Mouse (Mus musculus): ENCODE data around the gene Cplx1.

The Cplx1 gene

DNA sequence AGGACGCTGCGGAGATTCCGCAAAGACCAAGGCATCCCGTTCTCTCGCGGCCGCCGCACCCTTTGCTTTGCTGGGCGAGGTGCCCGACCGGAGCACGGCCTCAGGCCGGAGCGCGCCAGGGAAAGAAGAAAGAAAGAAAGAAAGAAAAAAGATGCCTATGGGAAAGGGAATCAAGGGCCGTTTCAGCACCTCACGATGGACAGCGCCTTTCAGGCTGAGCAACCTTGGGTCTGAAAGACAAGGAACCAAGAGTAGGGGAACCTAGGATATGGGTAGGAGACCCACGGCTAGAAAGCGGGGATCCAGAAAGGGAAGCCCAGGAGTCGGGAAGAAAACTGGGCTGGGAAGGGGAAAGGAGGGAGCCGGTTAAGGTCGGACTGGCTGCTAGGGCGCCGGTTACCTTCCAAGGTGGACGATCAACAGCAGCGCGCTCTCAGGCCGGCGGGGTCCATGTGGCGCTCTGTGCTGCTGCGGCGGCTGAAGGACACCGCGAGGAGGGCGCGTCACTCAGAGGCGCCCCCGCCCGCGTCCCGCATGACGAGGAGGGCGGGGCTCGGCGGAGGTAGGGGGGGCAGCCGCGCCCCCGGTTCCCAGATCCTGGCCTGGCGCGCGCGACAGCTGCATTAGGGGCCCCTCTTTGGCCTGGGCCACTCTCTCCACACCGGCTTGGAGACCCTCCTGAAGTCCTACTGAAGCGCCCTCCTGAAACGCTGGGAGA lies at the start of gene Cplx1:
Gene Cplx1, minus strand, starts transcription at position 536 of the 718 bp plus-strand sequence.
- in situ Hi-C loops (cut with MboI, MseI), result no loop called here

DNA sequence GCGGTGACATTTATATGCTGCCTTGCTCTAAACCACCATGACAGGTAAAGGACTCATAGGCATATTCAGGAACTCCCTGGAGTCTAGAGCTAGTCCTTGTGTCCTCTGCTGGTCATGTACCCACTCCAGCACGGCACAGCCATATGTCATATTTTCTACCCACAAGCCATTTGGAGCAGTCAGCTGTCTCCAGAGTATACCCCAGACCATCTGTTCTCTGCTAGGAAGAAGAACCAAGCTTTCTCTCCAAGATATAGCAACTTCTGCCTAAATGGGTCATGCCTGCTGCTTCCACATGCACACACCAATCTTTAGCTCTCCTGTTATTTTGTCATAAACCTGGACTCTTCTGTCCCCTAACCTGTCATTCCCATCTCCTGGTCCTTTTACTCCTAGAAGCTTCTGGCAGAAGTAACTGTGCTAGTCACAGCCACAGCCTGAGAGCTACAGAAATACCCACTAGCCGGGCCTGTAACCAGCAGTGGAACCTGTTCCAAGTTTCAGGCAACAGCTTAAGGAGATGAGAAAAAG lies 31.6 kb upstream of the Cplx1 start:
- in situ Hi-C loops (cut with MboI, MseI), result no loop called here

DNA sequence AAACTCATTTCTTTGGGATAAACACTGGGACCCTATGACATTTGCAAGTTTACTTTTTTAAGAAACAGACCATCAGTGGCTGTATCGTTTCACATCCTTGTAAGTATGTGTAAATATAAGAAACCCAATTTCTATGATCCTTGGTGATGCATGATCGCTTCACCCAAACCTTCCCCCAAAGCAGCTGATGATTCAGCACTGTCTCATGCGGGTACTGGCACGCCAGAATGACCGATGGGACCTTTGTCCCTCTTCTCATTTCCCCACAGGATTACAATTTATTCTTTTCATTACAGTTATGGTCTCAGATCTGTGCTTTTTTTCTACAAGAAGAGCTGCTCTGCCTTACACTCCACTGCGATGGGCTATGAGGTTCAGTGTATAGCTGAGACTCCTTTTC lies 23.2 kb upstream of the Cplx1 start:
- in situ Hi-C loops (cut with MboI, MseI), result no loop called here

DNA sequence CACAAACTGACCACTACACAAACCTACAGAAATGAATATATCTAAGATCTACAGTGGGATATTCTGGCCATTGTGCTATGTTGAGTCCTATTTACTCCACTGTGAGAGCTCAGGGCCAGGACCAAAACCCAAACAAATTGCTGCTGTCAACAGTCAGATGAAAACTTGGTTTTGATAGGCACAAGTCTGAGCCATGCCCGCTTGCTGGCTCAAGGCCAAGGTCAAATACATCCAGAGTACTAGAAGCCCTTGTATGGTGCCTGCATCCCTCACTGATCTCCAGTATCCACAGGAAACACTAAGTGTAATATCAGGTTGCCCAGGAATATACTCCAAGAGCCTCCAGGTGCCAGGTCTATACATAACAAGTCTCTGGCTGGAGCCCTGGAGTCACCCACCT lies 21.2 kb upstream of the Cplx1 start:
- in situ Hi-C loops (cut with MboI, MseI), result no loop called here

DNA sequence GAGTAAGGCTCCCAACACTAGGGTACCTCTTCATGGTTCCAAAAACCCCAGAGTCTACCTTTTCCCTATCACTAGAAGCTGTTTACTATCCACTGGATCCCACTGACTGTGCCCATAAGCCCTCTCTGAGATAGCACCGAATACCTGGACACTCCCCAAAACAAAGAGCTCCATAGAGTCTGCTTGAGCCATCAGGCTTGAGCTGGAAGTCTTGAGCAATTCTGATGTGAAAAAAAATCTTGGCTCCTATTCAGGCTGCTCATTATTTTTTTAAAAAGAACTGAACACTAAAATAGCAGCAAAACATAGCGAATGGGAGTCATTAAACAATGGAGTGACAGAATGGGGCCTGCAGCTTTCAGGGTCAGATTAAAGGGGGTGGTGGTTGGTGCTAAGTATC lies 17.3 kb upstream of the Cplx1 start:
- in situ Hi-C loops (cut with MboI, MseI), result no loop called here

DNA sequence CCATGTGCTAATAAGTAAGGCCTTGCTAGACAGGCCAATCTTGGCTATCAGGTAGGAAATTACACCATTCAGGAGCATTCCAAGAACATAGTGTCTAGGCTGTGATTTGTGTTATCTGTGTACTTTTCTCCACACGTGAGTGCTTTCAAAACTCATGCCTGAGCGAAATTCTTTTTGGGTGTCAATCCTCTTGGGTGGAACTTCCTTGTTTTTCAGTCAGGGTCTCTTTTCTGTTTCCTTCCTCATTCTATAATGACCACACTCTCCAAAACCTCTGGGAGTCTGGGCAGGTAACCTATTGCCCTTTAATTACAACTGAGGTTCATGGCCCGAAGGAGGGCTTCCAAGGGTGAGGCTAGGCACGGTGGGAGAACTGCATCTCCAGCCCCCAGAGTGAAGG lies 16.7 kb upstream of the Cplx1 start:
- in situ Hi-C loops (cut with MboI, MseI), result no loop called here

DNA sequence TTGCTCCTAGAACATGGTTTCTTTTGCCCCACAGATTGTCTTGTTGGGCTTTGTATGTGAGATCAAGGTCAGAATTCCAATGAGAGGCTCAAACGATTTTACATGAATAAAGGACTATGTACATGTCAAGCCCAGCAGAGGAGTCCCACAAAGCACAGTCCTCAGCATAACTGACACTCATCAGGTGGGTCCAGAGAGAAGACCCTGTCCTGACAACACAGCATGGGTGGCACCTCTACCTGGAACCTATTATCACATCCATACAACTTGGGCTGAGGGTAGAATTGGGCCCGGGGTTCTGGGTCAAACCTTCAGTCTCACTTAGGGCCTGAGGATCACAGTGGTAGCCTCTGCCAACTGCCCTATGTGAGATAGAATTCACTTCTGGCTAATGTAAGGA lies 15.6 kb upstream of the Cplx1 start:
- in situ Hi-C loops (cut with MboI, MseI), result no loop called here

DNA sequence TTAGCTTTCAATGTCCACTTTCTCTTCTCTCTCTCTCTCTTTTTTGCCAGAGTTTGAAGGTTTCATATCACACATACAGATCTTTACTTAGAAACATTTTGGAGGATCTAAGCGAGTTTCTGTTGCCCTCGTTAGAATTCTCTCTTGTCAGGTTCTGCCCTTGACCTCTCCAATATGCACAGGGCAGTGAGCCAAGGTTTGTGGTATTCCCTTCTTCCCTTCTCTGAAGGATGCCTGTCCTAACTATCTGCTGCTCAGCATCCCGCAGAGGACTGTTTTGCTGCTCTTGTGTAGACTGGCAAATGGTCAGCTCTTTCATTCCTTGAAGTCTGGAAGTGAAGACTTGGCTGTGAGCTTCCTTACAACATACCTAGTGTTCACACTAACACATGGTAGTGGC lies 14.5 kb upstream of the Cplx1 start:
- in situ Hi-C loops (cut with MboI, MseI), result no loop called here

DNA sequence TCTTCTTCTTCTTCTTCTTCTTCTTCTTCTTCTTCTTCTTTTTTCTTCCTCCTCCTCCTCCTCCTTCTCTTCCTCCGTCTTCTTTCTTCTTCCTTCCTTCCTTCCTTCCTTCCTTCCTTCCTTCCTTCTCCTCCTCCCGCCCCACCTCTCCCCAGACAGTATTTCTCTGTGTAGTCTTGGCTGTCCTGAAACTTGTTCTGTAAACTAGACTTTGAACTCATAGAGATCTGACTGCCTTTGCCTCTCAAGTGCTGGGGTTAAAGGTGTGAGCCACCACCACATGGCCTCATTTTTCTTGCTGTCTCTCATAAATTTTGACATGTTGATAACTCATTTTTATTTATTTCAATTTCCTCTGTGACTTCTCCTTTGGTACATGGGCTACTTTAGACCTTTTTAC lies 12.7 kb upstream of the Cplx1 start:
- in situ Hi-C loops (cut with MboI, MseI), result no loop called here

DNA sequence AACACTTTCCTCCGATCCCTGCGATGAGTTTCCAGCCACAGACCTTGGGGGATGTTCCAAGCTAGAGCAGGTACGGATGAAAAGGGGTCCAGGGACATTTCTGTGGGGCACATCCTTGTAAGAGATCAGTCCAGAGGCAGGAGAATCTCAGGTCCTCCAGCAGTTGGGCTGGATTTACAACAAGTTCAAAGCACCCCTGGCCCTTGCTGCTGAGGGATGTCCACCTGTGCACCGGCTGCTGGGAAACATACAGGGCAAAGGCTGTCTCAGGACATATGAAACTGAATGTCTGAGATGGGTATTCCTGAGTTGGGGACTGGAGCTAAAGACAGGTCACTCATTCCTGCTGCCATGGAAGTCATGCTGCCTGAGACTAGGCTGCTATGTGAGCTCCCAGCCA lies 7.2 kb upstream of the Cplx1 start:
- in situ Hi-C loops (cut with MboI, MseI), result no loop called here

DNA sequence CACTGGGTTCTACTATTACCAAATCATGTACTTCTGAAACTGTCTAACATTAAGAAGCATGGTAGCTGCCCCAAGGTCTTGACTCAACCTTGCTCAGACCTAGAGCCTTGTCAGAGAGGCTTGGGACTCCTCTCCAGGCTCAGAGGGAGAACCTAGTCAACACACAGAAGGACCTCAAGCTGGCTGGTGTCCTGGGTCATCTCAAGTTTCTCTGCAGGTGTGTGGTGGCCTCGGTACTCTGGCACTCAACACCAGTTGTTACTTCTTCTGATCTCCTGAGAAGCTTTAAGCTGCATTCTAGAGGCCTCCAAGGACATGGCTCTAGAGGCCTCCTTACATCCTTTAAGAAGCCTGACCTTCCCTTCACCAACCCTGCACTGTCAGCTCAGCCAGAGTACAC lies 4.2 kb upstream of the Cplx1 start:
- in situ Hi-C loops (cut with MboI, MseI), result no loop called here

DNA sequence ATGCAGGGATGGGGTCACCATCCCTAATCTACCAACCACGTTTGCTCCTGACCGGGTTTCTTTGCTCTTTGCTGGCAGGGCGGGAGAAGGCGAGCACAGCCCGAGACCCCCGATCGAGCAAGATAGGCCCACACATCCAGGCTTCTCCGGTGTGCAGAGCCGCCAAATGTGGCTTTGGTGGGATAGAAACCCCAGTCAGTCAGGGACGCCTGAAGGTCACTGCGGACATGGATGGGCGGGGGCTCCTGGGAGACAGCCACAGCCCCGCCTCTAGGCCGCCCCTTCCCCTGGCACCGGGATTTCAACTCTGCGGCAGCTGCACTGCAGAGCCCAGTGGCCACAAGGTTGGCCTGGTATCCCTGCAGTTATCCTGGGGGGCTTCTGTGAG lies 377 bp upstream of the Cplx1 start:
- in situ Hi-C loops (cut with MboI, MseI), result no loop called here

DNA sequence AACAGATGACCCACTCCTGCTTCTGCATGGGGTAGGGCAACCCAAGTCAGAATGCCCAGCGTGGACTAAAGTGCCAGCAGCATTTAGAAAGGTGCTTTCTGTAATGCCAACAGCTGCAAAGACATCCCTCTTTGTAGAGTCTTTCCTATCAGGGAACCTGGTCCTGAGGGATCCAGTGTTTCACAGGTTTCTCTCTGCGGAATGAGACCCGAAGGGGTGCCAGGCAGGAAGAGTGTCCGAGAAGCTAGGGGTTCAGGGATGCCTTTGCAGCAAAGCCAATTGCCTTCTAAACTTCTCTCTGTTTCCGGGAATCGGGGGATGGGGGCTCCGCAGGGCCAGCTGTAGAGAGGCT lies 711 bp downstream of the Cplx1 start:
- in situ Hi-C loops (cut with MboI, MseI), result no loop called here

DNA sequence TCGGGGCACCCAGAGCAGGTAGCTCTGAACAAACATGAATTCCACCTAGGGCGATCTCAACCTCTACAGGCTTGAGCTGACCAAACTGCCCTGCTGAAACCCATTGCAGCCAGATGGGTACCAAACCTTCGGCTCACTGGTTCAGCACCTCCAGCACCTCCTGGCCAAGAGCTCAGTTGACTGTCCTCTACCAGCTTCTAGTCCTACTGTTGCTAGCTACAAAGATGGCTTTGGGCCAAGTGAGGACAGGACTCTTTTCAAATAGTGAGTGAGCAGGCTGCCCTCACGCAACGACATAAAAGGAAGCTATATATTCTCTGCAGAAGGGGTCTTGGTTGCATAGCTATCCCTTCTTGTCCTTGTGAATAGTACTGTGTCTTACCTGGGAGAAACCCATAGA lies 2.2 kb downstream of the Cplx1 start:
- in situ Hi-C loops (cut with MboI, MseI), result no loop called here

DNA sequence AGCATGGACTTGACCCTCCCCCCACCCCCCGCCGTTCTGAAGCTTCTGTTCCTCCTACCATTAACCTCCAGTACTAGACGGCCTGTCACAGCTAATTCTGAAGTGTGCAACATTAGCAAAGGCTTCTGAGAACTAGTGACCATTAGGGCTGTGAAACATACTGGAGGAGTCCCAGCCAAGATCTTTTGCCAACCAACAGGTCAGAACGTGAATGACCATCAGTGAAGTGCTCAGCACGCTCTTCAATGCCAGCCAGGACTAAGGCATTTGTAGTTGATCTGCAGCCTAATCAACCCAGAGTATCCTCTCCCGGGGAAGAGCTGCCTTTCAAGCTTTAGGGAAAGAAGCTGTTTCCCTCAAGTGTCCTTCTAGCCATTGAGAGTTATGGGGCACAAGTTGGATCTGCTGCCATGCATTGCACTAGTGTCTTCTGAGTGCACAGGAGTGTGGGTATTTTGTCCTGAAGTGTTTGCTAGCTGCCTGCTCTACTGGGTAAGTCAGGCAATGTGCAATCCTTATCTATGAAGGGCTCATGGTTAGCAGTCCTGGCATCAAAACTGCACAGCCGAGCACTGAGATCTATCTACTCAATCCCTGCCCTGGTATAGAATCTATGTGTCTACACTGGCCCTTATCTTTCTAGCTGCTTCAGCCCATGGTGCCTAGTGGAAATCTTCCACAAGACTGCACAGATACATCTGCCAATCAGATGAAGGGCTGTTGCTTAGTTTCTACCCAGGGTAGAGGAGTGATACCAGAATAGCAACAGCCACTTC lies 6.1 kb downstream of the Cplx1 start:
- in situ Hi-C loops (cut with MboI, MseI), result no loop called here

DNA sequence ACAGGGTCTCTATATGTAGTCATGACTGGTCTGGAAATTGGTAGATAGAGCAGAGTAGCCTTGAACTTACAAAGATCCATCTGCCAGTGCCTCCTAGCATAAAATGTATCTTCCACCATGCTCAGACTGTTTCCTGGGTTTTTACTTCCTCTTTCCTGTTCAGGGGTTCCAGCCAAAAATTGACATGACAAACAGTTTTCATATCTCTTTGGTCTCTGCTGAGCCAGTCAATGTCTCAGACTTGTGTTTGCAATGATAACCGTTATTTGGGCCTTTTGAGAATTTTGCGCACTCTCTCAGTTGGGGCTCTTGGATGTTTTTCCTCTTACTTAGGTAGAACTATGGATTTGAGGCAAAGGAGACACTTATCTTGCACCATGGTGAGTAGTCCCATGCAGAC lies 15.6 kb downstream of the Cplx1 start:
- in situ Hi-C loops (cut with MboI, MseI), result no loop called here

DNA sequence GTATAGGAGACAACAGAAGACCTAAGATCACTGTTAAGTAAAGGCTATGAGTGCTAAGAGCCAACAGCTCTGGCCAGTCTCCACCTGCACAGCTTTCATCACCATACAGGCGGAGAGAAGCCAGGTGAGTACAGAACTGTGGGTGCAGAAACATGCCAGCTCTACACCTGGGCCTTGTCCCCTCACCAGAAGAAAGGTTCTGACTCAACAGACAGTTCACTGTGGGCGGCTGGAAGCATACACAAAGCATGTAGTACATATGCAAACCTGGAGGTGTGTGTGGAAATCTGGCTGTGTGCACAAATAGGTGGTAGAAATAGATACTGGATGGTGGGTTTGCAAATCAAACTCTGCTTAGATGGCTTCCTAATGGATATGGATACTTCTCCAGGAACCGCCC lies 27.2 kb downstream of the Cplx1 start:
- in situ Hi-C loops (cut with MboI, MseI), result no loop called here

DNA sequence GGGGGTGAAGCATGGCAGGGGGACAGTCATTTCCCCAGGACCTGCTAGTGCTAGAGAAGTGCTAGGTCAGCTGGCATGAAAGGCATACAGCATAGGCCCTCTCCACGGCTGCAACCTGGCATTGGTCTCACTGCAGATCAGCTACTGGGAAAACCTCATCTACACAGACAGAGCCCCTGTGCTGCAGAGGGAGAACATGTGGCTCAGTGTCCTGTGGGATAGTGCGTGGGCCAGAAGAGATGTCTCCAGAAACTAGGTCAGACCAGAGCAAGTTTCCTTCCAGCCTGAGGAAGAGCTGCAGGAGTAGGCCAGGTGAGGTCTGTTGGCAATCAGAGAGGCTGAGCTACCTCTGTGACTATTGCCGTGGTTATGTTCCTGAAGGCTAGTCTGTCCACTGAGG lies 27.9 kb downstream of the Cplx1 start:
- in situ Hi-C loops (cut with MboI, MseI), result no loop called here

DNA sequence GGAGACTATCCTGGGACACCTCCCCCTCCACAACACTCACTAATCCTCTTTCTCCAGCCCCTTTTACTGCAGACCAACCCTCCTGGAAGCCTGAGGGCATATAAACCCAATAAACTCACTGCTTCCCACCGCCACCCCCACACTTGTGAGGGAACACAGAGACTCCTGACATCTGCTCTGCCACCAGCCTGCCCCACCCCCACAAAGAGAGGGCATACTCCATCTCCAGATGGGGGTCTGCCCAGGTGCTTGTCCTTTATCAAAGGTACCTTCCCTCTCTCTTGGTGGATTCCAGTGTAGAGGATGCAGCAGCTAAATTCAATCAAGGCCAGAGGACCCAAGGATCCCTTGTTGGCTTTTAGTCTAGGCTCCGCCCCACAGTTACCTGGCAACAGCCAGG lies 28.8 kb downstream of the Cplx1 start:
- in situ Hi-C loops (cut with MboI, MseI), result no loop called here

DNA sequence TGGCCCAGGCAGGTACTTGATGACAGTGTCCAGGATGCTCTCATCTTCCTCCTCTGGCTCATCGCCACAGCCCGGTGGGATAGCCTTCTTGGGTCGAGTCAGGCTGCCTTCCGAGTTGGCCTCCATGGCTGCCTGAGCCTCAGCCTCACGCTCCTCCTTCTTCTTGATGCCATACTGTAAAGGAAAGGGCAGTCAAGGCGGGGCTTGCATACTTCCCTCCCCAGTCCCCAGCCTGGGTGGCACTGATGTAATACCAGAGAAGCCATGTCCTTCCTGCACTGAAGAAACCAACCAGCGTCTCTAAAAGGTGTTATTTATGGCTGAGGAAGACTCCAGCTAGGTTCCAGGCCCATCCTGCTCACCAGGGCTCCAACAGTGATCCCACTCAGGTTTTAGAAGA lies 29.7 kb downstream of the Cplx1 start:
- in situ Hi-C loops (cut with MboI, MseI), result no loop called here

DNA sequence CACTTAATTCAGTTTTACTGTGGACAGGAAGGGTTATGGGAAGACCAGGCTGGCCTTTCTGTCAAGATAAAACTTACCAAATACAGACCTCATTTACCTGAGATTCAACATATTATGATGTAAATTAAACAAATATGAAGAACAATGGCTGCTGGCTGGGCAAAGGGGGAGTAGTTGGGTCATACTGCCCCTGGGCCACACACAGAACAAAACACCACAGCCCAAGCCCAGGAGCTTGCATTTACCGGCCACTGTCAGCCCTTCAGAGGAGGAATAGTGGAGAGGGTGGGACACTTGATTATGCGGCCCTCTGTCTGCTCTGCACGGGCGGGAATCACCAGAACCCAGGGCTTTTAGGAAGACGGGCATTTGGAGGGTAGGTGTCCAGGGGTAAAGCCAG lies 30.9 kb downstream of the Cplx1 start:
- in situ Hi-C loops (cut with MboI, MseI), result no loop called here

DNA sequence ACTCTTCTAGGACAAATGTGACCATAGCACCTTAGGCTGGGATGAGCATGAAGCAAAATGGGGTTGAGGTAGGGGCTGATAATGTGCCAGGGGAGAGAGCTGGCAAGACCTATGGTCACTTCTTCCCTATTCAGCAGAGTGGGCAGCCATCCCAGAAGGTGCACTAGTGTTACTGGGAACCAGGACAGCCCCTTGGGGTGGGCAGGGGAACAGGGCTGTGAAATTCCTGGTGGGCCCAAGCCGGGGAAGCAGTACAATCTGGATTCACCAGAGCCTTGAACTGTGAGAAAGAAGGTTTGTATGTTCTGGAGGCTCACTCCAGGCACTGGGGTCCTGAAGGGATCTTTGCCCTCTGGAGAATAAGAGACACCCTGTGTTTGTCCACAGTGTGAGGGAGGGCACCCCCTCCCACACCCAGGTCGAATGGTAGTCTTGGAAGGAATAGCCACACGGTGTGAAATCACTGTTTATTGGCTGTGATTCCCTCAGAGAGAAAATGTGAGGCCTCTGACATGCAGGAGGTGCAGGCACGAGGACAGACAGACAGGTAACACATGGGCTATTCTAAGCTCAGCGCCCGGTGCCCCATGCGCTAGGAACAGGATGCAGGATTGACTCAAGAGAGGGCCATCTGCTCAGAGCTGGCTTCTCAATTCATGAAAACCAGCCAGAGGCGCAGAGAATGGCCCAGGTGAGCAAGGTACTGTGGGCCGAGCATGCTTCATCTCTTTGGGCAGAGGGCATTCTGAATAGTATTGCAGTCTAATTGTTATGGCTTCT lies 31.5 kb downstream of the Cplx1 start:
- in situ Hi-C loops (cut with MboI, MseI), result no loop called here

DNA sequence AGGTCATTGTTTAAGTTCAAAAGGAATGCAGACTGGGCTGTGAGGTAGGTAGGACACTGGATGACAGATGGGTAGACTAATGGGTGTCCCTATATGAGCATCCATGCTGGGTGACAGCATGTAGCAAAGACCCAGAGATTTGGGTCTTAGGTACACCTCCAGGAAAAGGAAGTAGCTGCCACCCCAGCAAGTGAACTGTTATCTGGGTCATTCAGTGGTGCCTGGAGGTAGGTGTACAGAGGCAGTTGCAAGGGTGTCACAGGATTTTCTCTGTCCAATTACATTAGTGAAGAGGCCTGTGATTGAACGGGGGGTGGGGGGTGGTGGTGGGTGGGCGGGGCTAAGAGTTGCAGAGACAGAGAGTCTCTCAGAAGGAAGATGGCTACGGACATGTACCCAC lies 33.2 kb downstream of the Cplx1 start:
- in situ Hi-C loops (cut with MboI, MseI), result no loop called here

Measured in regulatory T cell (primary cell).